Mouse (Mus musculus): ENCODE data around the gene Tmub2.

- TF ChIP-seq HCFC1 (IDR thresholded peaks at IDR 0.05; ENCODE audit: borderline replicate concordance, insufficient read depth, low read length) (no peak), CHD2 (IDR thresholded peaks at IDR 0.05; ENCODE audit: low read depth, low read length) (no peak), ZNF384 (IDR thresholded peaks at IDR 0.05; ENCODE audit: low read depth, low read length) (no peak), MAFK (IDR thresholded peaks at IDR 0.05; ENCODE audit: insufficient read depth, low read depth, low read length) (no peak), ZC3H11A (IDR thresholded peaks at IDR 0.05; ENCODE audit: borderline replicate concordance, low read depth, low read length) (no peak)
Observed at GRCm38 (mm10) chr11:102314321-102314720, 29.6 kb downstream of the Tmub2 start.
